In the genomic region with DNA sequence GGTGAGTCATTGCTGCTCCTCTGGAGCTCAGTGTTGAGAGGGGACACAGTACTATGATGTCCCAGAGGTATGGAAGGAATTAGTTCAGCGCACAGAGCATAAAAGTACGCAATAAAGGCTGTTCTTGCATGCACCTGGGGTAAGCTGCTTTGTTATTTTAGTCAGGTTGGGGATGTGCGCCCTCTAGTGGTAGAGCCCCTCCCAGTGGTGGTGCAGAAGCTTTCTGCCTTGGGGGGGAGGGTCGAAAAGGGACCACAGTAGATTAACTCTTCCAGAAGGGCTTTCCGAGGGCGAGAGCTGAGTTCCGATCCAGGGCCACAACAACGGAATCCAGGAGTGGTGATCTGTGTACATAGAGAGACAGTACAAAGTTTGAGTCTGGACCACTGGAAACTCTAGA, we compare ENCODE assay signal across 8 mouse cellular contexts. TPM values are rescaled to one million over a fixed set of nuclear protein-coding genes. Genes with fewer than 3 reads are reported as not detected.
DNase-seq lines count a peak whose midpoint lies in the region; ATAC-seq and TF ChIP-seq lines count a peak whose summit lies in the region.

No protein-coding gene starts in this region.

- 48% methylated on average over 8 of the region's 8 CpGs for WGBS in intestine, embryonic 14.5 days
- WGBS in intestine, embryonic 16.5 days = 46% methylated on average over 8 of the region's 8 CpGs
- 48% methylated on average over 8 of the region's 8 CpGs for WGBS in liver, embryonic 11.5 days
- 58% methylated on average over 8 of the region's 8 CpGs for WGBS in hindbrain, embryonic 13.5 days

- peaks cover 6% of the 10 kb centered on the region; the same call in 1 of the 2 replicates for H3K4me1 ChIP-seq in intestine, embryonic 14.5 days (replicated peaks; ENCODE audit: control insufficient read depth, insufficient read depth, low read length)
- H3K4me1 ChIP-seq in intestine, embryonic 16.5 days (ENCODE audit: control insufficient read depth, insufficient read depth, low read length) = peaks cover 4% of the 10 kb centered on the region; the same call in 1 of the 2 replicates
- no peaks in the 10 kb centered on the region for H3K4me1 ChIP-seq in G1E (ENCODE audit: insufficient read depth, low read depth, low read length)
- H3K4me1 ChIP-seq in liver, embryonic 11.5 days (replicated peaks; ENCODE audit: control insufficient read depth, insufficient read depth, low read length) = no peaks in the 10 kb centered on the region
- peaks cover 15% of the 10 kb centered on the region for H3K4me1 ChIP-seq in hindbrain, embryonic 13.5 days (replicated peaks)

- peak; percentile 85 for TF ChIP-seq CTCF in G1E (IDR thresholded peaks at IDR 0.05; ENCODE audit: low read depth, low read length)

- ATAC-seq in intestine, embryonic 14.5 days (replicated peaks; ENCODE audit: low FRiP score, low TSS enrichment, low read depth) = no peak
- no peak for ATAC-seq in intestine, embryonic 16.5 days
- no peak for ATAC-seq in G1E (ENCODE audit: extremely low read depth, insufficient number of reproducible peaks, low FRiP score, poor library complexity, severe bottlenecking)
- ATAC-seq in common myeloid progenitor, adult 5-6 weeks (replicated peaks; ENCODE audit: low read depth, poor library complexity, severe bottlenecking) = peak; percentile 58; the same call in 1 of the 2 replicates
- ATAC-seq in liver, embryonic 11.5 days (replicated peaks; ENCODE audit: low FRiP score) = no peak
- ATAC-seq in hindbrain, embryonic 13.5 days (ENCODE audit: low FRiP score) = no peak

- no peaks in the 10 kb centered on the region for H3K36me3 ChIP-seq in intestine, embryonic 14.5 days (ENCODE audit: control insufficient read depth, insufficient read depth, low read length)
- no peaks in the 10 kb centered on the region for H3K36me3 ChIP-seq in intestine, embryonic 16.5 days (ENCODE audit: control insufficient read depth, insufficient read depth, low read length)
- no peaks in the 10 kb centered on the region for H3K36me3 ChIP-seq in G1E (replicated peaks)
- H3K36me3 ChIP-seq in liver, embryonic 11.5 days (ENCODE audit: control insufficient read depth, insufficient read depth, low read length) = no peaks in the 10 kb centered on the region
- H3K36me3 ChIP-seq in hindbrain, embryonic 13.5 days = no peaks in the 10 kb centered on the region

- no peaks in the 10 kb centered on the region for H3K27me3 ChIP-seq in intestine, embryonic 14.5 days (replicated peaks; ENCODE audit: control insufficient read depth, insufficient read depth, low read length)
- 0 out of 2 replicates have a peak, but pooled peaks cover 2% of the 10 kb centered on the region for H3K27me3 ChIP-seq in intestine, embryonic 16.5 days (replicated peaks; ENCODE audit: control insufficient read depth, insufficient read depth, low read length)
- H3K27me3 ChIP-seq in G1E (ENCODE audit: insufficient read depth, low read length) = peaks cover 3% of the 10 kb centered on the region; the same call in 1 of the 2 replicates
- H3K27me3 ChIP-seq in liver, embryonic 11.5 days (replicated peaks; ENCODE audit: control insufficient read depth, insufficient read depth, low read length) = no peaks in the 10 kb centered on the region
- peaks cover 11% of the 10 kb centered on the region; the same call in 1 of the 2 replicates for H3K27me3 ChIP-seq in hindbrain, embryonic 13.5 days

- H3K4me2 ChIP-seq in intestine, embryonic 14.5 days (ENCODE audit: low read length) = no peak overlapping the region
- H3K4me2 ChIP-seq in intestine, embryonic 16.5 days (ENCODE audit: low read depth, low read length) = no peak overlapping the region
- no peak overlapping the region for H3K4me2 ChIP-seq in liver, embryonic 11.5 days
- H3K4me2 ChIP-seq in hindbrain, embryonic 13.5 days = no peak overlapping the region

- no peak overlapping the region for H3K9ac ChIP-seq in intestine, embryonic 14.5 days (ENCODE audit: low read length)
- H3K9ac ChIP-seq in intestine, embryonic 16.5 days (ENCODE audit: low read depth, low read length) = no peak overlapping the region
- no peak overlapping the region for H3K9ac ChIP-seq in liver, embryonic 11.5 days (ENCODE audit: low read depth, low read length)
- H3K9ac ChIP-seq in hindbrain, embryonic 13.5 days = no peak overlapping the region

- H3K27ac ChIP-seq in intestine, embryonic 14.5 days (ENCODE audit: low read depth) = no peak overlapping the region
- H3K27ac ChIP-seq in intestine, embryonic 16.5 days (ENCODE audit: low read length) = no peak overlapping the region
- H3K27ac ChIP-seq in liver, embryonic 11.5 days (ENCODE audit: low read depth, low read length) = no peak overlapping the region
- no peak overlapping the region for H3K27ac ChIP-seq in hindbrain, embryonic 13.5 days

- H3K4me3 ChIP-seq in intestine, embryonic 14.5 days (ENCODE audit: low read depth, low read length) = no peak overlapping the region
- H3K4me3 ChIP-seq in intestine, embryonic 16.5 days (ENCODE audit: low read length) = no peak overlapping the region
- no peak overlapping the region for H3K4me3 ChIP-seq in G1E (ENCODE audit: low read depth, low read length)
- no peak overlapping the region for H3K4me3 ChIP-seq in liver, embryonic 11.5 days (ENCODE audit: low read depth, low read length)
- no peak overlapping the region for H3K4me3 ChIP-seq in hindbrain, embryonic 13.5 days

- peak; percentile 69 for DNase-seq in intestine, embryonic 14.5 days (ENCODE audit: low spot score)
- peak; percentile 61 to 64 for DNase-seq in B cell, adult 2 months
- DNase-seq in G1E (ENCODE audit: low spot score) = peak; percentile 54
- peak; percentile 59 for DNase-seq in liver, embryonic 11.5 days (ENCODE audit: low spot score)
- peak; percentile 76 for DNase-seq in testis, postnatal 10 days (ENCODE audit: low spot score)

- H3K9me3 ChIP-seq in intestine, embryonic 14.5 days (ENCODE audit: control insufficient read depth, low read length) = no peaks in the 10 kb centered on the region
- H3K9me3 ChIP-seq in intestine, embryonic 16.5 days (ENCODE audit: control insufficient read depth, low read length) = no peaks in the 10 kb centered on the region
- H3K9me3 ChIP-seq in G1E (replicated peaks) = no peaks in the 10 kb centered on the region
- H3K9me3 ChIP-seq in liver, embryonic 11.5 days (ENCODE audit: control insufficient read depth, low read length) = no peaks in the 10 kb centered on the region
- no peaks in the 10 kb centered on the region for H3K9me3 ChIP-seq in hindbrain, embryonic 13.5 days

RNA-seq across cellular contexts. Expression of a gene that starts 49.3 kb away (rescaled TPM):
- 1.5 and 2.1 TPM in 2 replicates for polyA plus RNA-seq in intestine, embryonic 14.5 days (2014; fragmentation: Nextera tagmentation; extraction: Ambion mirVana)
- polyA plus RNA-seq in intestine, embryonic 16.5 days (2015; fragmentation: Nextera tagmentation; extraction: Ambion mirVana) = 0.83 and 1.9 TPM in 2 replicates
- total RNA-seq in G1E (2014; fragmentation: Nextera tagmentation) = not detected in 2 replicates
- not detected in 2 replicates for total RNA-seq in G1E (2017)
- polyA plus RNA-seq in G1E (2012) = not detected in 2 replicates
- total RNA-seq in common myeloid progenitor, adult 5-6 weeks (2017) = not detected in 2 replicates
- polyA plus RNA-seq in liver, embryonic 11.5 days (2014; fragmentation: Nextera tagmentation; extraction: Ambion mirVana) = 0.56 and 0.90 TPM in 2 replicates
- 4.8 and 5.0 TPM in 2 replicates for polyA plus RNA-seq in hindbrain, embryonic 13.5 days (2015; fragmentation: Nextera tagmentation; extraction: Ambion mirVana)
